Mouse (Mus musculus): ENCODE results near the gene Bak1.

- TF ChIP-seq TAL1 (IDR thresholded peaks at IDR 0.05; ENCODE audit: low read length): no peak
- TF ChIP-seq RCOR1 (IDR thresholded peaks at IDR 0.05; ENCODE audit: low read depth, low read length): no peak
- TF ChIP-seq CHD2 (IDR thresholded peaks at IDR 0.05; ENCODE audit: low read length): no peak
- no peak for TF ChIP-seq MXI1 (IDR thresholded peaks at IDR 0.05; ENCODE audit: low read depth, low read length)
- TF ChIP-seq POLR2A (IDR thresholded peaks at IDR 0.05; ENCODE audit: control insufficient read depth in 1 of 2, insufficient read depth in 1 of 2, low read depth in 1 of 2, low read length in 2 of 2, poor library complexity in 1 of 2): no peak
- TF ChIP-seq CTCF (IDR thresholded peaks at IDR 0.05 in 2 of 3, conservative IDR thresholded peaks at IDR 0.05 in 1 of 3; ENCODE audit: control insufficient read depth in 1 of 3, insufficient read depth in 1 of 3, low read depth in 2 of 3, low read length in 3 of 3, poor library complexity in 1 of 3, severe bottlenecking in 1 of 3): no peak
- TF ChIP-seq POLR2AphosphoS2 (IDR thresholded peaks at IDR 0.05; ENCODE audit: low read length): no peak
- TF ChIP-seq JUND (IDR thresholded peaks at IDR 0.05; ENCODE audit: low read depth, low read length): no peak
- no peak for TF ChIP-seq ZKSCAN1 (IDR thresholded peaks at IDR 0.05; ENCODE audit: low read depth, low read length)
Observed at GRCm38 (mm10) chr17:27032328-27032727, 3.5 kb upstream of the Bak1 start.

All from MEL (cell line).